Mouse (Mus musculus) thymus, adult 2 months (tissue): ENCODE measurements around the gene D930048N14Rik.

Source experiments
- CTCF ChIP-seq: fragments of 200-500 bp; IDR thresholded peaks from 2 replicates; pipeline ENCODE4 v1.5.1; 2012; ENCODE audit warnings: mild to moderate bottlenecking, control low read depth, low read length, moderate library complexity, borderline replicate concordance; ENCODE audit not compliant: control insufficient read depth, poor library complexity, insufficient read depth; ENCODE audit errors: extremely low read depth
- POLR2A ChIP-seq: fragments of 200-500 bp; IDR thresholded peaks from 2 replicates; pipeline ENCODE4 v1.6.1; 2012; ENCODE audit warnings: mild to moderate bottlenecking, low read length, control low read depth, moderate library complexity; ENCODE audit not compliant: control insufficient read depth, poor library complexity, insufficient read depth; ENCODE audit errors: extremely low read depth

GRCm38 (mm10) chr11:51622971-51623491 is 27.7 kb upstream of the D930048N14Rik start:
- no peak for TF ChIP-seq CTCF
- no peak for TF ChIP-seq POLR2A
